Mouse (Mus musculus) urinary bladder, postnatal 14 days (tissue): Measurements from ENCODE around the gene Pkd1l2.

Source experiments
- DNase-seq: peaks from one replicate; pipeline ENCODE4 v3.0.0; 2021; ENCODE audit warnings: low spot score

Pkd1l2 gene

DNA sequence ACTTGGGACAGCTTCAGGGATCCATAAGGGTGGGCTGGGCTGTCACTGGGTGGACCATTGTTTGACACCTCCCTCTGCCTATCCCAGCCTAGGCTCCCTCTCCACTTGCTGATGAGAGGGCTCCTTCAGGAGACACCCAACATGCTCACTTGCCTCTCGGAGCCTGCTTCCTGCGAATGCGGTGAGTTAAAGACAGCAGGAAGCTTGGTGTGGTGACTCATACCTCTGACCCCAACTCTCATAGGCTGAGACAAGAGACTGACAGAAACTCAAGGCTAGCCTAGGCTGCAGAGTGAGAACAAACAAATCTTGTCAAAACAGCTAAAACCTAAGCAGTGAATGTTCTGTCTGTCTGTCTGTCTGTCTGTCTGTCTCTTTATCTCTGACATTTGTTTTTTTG is 48.9 kb downstream of the Pkd1l2 start:
- DNase-seq: no peak

DNA sequence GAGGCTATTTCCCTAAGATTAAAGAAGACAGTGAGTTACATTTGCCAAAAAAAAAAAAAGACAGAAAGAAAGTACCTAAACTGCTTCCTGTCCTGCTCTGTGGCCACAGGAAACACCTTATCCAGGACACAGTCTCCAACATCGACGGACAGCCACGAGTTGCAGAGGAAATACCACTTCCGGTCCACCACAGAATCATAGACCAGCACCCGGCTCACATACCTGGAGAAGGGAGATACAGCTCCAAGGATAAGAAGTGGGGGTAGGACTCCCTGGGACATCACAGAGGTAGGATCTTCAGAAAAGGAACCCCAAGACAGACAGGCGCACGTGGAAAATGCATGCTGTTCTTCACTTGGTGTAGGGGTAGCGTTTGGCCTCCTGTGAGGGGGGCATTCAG is 49.6 kb downstream of the Pkd1l2 start:
- DNase-seq: no peak

DNA sequence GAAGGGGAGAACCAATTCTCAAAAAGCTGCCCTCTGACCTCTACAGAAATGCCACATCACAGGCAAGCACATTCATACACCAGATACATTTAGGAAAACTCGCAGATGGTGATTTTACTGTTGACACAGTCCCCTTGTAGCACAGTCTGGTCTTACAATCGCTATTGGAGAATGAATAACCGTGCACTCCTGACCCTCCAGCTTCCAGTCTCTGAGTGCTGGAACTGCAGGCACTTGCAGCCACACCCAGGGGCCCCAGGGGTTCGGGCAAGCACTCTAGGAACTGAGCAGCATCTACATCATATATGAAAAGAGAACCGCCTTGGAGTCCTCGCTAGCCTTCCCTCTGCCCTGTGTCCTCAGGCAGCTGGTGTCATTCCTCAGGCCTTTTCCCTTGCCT is 50.8 kb downstream of the Pkd1l2 start:
- no peak for DNase-seq

DNA sequence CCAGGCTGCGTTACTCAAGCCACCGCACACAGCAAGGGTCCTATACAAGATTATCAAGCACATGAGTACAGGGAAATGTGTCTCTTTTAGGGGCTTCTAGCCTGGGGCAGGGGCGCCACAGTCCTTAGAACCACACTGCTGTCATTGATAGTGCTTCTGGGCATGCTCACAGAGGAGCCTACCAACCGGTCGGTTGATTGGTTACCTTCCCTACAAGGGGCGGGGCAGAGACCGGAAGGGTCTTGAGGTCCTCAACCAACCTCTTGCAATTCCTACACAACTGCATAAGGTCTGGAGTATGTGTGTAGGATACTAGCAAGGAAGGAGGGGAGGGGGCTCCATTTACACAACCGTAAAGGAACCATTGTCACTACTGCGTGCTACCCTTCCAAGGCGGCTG is 53.6 kb downstream of the Pkd1l2 start:
- DNase-seq: no peak

DNA sequence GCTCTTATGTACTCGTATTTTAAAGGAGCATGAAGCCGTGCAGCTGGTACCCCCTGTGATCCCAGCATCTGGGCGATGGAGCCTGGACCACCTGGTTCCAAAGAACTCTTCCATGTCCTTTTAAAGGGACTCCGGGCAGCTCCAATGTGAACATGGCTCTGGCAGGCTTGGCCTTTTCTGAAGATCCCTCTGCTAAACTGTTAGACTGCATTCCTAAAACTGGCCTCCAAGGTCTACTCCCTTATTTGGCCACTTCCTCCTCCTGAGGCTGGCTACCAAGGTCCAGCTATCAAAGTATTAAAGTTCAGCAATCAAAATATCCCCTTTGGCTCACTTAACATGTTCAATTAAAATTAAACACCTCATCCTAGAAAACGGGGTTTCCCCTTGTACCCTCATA is 54.6 kb downstream of the Pkd1l2 start:
- DNase-seq: no peak

DNA sequence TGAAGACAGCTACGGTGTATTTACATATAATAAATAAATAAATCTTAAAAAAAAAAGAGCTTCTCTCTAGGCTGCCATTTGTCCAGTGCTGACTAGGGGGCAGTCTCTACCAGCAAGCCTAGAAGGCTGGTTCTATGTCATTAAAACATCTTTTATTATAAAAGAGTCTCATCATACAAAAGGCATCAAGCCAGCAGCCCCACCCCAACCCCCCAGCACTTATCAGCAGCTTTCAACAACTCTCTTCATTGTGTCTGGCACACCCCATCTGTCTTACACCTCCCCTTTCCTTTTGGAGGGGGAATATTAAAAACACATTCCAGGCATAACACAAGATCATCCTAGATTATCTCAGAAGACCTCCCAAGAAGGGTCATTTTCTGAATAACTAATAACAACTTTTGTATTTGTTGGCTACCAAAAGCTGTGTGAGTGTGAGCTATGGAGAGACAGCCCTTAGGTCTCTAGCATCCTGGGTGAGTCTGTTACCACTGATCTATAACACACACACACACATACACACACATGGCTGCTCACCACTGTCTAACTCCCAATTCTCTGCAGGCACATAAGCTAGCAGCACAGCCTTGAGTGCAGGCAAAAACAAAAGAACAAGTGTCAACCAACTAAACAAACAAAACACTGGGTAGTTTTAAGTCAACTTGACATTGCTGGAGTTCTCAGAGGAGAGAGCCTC is 59.8 kb downstream of the Pkd1l2 start:
- DNase-seq: no peak

DNA sequence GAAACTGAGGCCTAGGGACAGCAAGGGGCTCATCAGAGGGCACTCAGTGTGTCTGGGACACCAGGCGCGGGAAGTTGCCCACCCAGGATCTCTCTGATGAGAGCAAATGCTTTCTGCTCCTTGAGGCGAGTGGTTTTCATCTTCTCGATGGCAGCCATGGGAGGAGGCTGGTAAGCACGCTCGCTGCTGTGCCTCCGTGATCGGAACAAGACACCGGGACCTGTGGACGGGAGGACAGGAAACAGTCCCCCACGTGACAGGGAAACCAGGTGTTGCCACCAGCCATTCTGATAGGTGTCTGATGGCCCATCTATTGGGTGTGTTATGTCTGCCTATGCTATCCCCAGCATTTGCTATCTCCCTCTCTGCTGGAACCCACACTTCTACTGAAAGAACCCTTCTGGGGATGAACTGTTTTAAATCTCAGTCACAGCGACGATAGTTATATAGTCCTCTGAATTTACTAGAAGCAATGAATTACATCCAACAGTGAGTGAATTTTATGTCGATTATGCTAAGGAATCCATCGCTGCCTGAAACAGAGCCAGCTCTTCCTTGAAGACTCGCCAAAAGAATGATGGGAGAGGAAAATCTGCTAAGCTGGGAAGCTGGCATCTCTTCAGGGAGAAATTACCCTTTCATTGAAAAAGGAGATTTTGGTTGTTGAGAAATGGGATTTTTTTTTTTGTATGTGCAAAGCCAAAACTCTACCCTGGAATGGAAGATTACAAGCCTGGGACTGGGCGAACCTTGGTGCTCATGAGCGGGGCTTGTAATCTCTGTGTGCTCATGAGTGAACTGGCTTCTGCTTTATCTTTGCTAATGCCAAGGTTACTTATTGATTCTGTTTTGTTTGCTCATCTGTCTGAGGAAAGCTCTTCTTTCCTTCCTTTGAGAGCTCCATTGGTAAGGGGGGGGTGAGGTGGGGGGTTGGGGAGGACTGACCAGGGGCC is 62.6 kb downstream of the Pkd1l2 start:
- DNase-seq: no peak

DNA sequence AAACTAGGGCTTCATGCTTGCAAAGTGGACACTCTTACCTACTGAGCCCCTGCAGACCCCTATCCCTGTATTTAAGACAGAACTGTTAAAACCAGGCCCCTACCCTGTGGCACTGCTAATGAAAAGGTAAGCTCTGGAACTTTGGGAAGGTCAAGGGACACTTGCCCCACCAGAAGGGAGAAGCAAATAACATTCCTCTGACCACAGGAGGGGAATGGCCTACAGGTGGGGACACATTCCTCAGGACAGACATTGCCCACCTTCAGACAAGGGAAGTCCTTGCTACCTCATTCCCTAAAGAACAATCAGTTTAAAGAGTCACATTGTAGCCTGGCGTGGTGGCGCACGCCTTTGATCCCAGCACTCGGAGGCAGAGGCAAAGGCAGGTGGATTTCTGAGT is 64.4 kb downstream of the Pkd1l2 start:
- DNase-seq: no peak

DNA sequence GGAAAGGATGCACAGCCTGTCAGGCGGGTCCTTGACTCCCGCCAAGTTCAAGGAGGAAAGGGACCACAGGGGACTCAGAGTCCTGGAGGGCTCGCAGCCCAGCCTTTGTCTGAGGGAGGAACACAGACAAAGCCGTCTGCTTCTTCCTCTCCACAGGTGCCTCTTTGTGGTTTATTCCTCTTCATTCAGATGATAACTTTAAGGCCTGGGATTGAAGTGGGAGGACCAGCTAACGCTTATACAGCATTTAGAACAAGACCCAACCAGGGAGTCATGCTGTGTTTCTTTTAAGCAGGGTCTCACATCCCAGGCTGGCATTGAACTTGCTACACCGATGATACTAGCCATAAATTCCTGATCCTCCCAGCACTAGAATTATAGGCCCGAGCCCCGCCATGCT is 65.2 kb downstream of the Pkd1l2 start:
- no peak for DNase-seq

DNA sequence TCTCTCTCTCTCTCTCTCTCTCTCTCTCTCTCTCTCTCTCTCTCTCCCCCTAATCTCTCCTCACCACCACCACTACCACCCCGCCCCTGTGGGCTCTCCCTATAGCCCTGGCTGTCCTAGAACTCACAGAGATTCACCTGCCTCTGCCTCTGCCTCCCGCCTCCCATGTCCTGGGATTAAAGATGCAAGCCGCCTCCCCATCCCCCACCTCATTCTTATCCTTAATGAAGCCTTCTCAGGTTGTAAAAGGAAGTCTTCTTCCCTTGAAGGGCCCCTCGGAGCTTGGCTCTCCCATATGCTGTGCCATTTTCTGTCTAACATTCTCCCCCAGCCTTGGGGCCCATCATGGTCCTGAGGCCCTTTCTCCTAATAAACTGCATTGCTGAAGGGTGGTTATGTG is 66.6 kb downstream of the Pkd1l2 start:
- DNase-seq: no peak

DNA sequence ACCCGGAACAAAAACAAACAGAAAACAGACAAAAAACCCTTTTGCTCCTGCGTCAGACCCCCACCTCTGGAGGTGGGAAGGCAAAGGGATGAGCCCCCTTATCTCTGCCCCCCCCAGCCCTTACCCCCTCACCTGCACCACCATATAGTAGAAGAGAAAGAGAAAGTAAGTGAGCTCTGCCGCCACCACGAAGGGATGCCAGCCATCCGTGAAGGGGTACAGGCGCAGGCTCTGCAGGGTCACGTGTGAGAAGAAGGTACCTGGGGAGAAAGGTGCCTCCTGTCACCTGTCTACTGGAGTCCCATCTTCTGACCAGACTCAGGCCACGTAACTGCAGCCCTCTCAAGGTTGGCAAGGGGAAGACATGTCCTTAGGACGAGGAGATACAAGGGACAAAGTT is 70.9 kb downstream of the Pkd1l2 start:
- DNase-seq: no peak

DNA sequence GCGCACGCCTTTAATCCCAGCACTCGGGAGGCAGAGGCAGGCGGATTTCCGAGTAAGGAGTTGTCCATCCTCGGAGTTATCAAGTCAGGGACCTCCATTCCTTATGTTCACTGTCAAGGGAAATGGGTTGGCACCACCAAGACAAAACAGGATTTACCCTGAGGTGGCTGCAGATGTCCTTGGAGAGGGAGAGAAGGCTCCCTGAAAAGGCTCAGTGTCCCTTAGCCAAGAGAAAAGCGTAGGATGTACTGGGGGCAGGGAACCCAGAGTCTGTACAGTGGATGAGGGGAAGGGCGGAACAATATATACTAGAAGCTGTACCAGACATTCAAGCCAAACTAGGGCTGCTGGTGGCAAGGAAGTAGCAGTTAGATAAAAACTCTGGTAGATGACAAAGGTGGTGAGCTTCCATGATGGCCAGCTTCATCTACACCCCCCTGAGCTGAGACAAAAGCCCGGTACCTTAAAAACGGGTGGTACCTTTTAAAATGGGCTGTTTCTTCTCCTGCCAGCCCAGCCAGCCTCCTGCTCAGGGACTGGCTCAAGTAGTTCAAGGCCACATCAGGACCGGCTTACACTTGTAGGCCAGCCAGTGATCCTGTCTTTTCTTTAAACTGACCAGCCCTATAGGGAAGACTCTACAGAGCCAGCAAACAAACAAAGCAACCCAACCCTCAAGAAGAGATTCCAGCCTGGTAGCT is 88.1 kb downstream of the Pkd1l2 start:
- no peak for DNase-seq

DNA sequence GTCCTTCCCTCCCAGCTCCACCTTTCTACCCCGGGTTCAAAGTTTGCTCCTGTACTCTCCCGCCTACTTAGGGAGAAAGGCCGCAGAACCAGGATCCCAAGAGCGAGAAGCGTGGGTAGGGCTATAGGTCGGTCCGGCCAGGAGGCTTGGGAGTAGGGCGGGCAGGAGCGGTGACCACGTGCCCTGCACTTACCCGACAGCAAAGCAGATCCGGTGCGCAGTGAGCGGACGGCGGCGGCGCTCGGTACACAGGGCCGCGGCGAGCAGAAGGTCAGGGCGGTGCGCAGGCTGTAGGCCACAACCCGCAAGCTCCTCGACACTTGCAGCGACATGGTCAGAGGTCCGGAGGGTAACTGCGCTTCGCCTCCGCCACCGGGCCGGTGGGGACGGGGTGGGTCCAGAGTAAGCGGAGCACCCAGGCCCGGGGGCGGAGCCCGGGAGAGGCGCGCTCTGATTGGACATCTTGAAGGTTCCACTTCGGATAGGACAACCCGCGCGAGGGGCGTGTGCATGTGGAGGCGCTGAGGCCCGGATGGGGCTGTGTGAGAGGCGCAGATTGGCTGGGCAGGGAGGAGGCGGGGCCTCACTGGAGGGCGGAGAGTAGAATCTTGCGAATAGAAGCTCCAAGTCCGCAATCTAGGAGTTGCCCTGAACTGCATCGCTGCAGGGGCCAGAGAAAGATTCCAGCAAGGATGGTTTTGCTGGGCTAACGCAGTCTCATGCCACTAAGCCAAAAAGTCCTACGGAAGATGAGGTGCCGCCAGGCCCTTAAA is 89.0 kb downstream of the Pkd1l2 start, which contains the start of gene Gcsh:
Gene Gcsh (minus strand): TSS at position 443 of the 773 bp plus-strand sequence.
- peak; percentile 99 for DNase-seq

DNA sequence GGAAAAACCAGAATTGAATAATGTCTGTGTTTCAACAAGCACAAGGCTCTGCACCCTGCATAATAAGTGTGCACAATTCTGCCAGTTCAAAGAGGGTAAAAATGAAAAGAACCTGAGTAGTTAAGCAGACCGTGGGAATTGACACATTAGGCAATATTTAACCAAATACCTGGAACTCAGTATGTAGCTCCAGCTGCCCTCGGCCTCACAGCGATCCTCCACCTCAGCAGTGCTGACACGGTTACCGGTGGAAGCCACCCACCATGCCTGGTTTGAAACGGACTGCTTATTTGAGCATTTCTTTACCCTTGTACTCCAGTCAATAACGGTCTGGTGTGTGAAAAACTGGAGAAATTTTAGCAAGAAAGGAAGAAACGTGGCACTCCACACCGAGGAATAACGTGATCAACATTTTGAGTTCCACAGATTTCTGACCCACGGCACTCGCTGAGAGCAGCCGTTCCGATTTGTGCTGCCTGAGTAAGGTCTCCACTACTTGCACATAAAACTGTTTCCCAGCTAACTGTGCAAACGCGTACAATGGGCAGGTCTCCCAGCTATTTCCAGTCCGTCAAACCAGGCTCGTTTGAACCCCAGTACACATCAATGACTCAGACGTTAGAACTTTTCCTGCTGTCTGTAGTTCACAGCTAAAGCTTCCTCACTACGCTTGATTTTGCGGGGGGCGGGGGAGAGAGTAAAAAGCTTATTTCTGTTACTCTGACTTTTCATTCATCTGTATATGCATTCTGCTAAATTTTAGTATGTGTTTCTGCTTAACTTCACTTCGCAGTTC is 89.9 kb downstream of the Pkd1l2 start:
- DNase-seq: peak; percentile 31

DNA sequence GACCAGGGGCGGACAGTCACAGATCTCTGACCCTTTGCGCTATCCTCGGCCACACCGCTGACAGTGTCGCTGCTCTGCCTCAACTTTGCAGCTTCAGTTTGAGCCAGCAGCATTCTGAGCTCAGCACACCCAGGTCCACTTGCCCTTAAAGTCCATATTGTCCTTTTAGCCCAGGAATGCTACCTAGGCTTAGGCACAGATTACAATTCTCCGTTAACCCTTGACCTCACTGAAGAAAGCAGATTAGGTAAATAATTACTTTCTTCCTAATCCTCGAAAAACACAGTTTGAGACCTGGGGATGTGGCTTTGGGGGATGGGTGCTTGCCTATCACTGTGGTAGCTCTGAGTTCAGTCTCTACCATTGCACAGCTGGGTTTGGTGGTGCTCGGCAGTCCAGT is 91.0 kb downstream of the Pkd1l2 start:
- DNase-seq: no peak

DNA sequence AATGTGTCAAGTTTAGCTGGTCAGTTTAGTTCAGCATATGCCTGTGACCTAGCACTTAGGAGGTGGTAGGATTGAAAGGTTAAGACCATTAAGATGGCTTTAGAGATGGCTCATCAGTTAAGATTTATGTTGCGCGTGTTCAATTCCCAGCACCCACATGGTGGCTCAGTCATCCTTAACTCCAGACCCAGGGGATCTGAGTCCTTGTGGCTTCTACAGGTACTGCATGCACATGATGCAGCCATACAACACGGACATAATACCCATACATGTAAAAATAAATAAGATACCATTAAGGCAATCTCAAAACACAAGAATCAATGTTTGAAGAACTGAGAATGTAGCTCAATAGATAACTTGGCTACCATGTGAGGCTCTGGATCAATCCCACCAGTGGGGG is 92.4 kb downstream of the Pkd1l2 start:
- DNase-seq: no peak

DNA sequence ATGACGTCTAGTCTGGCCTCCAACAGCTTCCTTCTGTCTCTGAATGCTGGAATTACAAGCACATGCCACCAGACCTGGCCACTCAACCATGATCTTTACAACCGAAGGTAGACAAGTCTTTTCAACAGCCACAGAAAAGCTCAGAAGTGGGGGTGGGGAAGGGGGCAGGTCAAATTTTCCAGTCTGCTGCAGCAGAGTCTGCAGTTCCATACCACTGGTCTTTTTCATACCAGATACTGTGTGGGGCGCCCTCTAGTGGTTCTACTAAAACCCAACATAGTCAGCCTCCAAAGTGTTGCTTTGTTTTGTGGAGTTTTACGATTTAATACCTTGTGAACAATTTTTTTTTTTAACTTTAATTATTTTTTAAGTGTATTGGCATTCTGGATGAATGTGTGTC is 102.1 kb downstream of the Pkd1l2 start:
- peak; percentile 62 for DNase-seq

DNA sequence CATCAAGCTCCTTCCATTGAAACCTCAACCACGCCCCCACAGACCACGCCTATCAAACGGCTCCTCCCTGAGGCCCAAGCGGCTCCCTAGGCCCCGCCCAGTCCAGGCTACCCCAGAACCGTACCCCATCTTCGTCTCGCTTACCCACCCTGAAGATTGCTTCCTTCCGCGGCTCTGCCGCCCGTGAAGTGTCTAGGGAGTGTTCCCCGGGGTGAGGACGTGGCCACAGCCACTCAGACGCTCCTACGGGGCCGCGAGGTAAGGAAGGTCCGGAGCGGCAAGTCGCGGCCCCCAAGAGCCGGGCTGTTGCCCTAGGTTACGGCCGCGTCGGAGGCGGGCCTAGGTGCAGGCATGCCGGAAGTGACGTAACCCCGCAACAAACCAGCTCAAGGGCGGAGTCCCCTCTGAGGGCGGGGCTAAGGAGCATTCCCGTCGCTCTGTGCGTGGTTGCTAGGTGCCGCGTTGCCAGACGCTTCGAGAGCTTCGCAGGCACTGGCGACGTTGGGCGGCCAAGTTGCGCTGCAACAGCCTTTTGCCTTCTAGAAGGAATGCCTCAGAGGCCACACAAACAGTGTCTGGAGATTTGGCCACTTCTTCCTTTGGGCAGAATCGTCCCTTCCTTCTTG is 103.5 kb downstream of the Pkd1l2 start, which contains the start of gene 1700030J22Rik:
Gene 1700030J22Rik (minus strand): TSS at position 329 of the 626 bp plus-strand sequence.
- DNase-seq: peak; percentile 99

DNA sequence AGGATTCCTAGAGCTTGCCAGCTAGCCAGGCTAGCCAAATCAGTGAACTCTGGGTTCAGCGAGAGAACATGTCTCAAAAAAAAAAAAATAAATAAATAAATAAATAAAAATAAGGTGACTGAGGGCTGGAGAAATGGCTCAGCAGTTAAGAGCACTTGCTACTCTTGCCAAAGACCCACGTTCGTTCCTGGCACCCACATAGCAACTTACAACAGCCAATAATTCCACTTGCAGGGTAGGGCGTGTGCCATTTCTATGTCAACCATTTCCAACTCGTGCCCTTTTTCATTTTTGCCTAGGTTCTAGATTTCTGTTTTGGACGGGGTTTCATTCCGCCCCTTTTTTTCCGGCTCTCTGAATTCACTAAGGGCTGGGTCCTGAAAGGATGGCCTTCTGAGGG is 104.2 kb downstream of the Pkd1l2 start:
- no peak for DNase-seq

DNA sequence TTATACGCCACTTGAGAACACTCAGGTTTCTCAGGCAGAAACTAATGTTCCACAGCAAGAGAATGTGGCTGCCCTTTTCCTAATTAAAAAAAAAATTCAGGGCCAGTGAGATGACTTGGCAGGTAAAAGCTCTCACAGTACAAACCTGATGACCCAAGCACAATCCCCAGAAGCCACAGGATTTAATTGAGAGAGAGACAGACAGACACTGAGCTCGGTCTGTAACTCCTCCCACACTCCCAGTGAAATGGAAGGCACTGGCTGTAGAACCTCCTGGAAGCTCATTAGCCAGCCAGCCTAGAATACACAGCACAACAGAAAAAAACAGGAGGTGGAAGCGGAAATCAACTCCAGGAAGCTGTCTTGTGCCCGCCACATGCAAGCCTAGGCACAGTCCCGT is 106.6 kb downstream of the Pkd1l2 start:
- DNase-seq: no peak

DNA sequence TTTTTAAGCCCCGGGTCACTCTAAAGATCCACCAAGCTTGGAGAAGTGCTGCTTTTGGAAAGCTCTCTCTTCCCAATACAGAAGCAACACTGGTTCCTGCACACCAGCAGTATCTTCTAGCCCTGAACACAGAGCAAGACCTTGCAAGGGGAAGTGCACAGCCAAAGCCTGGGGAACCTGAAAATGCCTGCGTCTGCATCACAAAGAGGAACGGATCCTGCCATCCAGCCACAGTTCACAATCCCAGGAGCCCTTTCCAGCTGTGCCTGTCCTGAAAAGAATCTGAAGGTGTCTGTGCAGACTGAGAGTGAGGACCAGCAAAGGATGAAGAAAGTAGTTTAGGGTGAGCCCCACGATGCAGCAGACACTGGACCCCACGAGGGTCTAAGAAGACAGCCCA is 107.2 kb downstream of the Pkd1l2 start:
- DNase-seq: no peak
